Mouse (Mus musculus) megakaryocyte-erythroid progenitor cell, adult 5-6 weeks (primary cell): ENCODE data around the gene Jchain. TPM values are rescaled to one million over a fixed set of nuclear protein-coding genes. Genes with fewer than 3 reads are reported as not detected.

ENCODE experiments used
- ATAC-seq: replicated peaks from 2 replicates; pipeline ENCODE4 v1.8.0; 2016; ENCODE audit warnings: mild to moderate bottlenecking, inconsistent platforms; ENCODE audit not compliant: severe bottlenecking, poor library complexity, low FRiP score, low TSS enrichment
- total RNA-seq, 2 experiments: library from RNA; stranded (forward) in 1 of 2; stranded (reverse) in 1 of 2; fragments of 200-1000, 215-1000 nt in 1 of 2; fragments of >200 nt in 1 of 2; fragmentation: Nextera tagmentation in 1 of 2; gene quantifications; 2 replicates each; pipeline ENCODE4 v1.2.3; 2014 to 2017

Jchain gene
- total RNA-seq, 2 experiments from 2014 or later, result 1.9 TPM; not detected in 1

GRCm38 (mm10) chr5:88540845-88541244 is 13.2 kb upstream of the Jchain start:
- ATAC-seq, result no peak

GRCm38 (mm10) chr5:88534697-88535096 is 7.0 kb upstream of the Jchain start:
- ATAC-seq, result no peak

- no peak for ATAC-seq
Measured at GRCm38 (mm10) chr5:88530908-88531307, 3.2 kb upstream of the Jchain start.

GRCm38 (mm10) chr5:88519232-88519631 is 8.5 kb downstream of the Jchain start:
- peak; percentile 71 for ATAC-seq

GRCm38 (mm10) chr5:88508990-88509389 is 18.7 kb downstream of the Jchain start:
- ATAC-seq, result no peak

- no peak for ATAC-seq
Measured at GRCm38 (mm10) chr5:88508555-88508954, 19.1 kb downstream of the Jchain start.

- no peak for ATAC-seq
Measured at GRCm38 (mm10) chr5:88499781-88500180, 27.9 kb downstream of the Jchain start.

GRCm38 (mm10) chr5:88491111-88491510 is 36.6 kb downstream of the Jchain start:
- no peak for ATAC-seq

- no peak for ATAC-seq
Measured at GRCm38 (mm10) chr5:88489004-88489403, 38.7 kb downstream of the Jchain start.

GRCm38 (mm10) chr5:88487675-88488074 is 40.0 kb downstream of the Jchain start, which contains the start of gene Enam:
Gene Enam (plus strand): TSS chr5:88487975.
- ATAC-seq, result no peak

Other genes starting within 250 kb of the Jchain start
- gene Prol1, start 210.6 kb downstream of the Jchain start, total RNA-seq (2014; fragmentation: Nextera tagmentation), result not detected in 2 replicates
- not detected in 2 replicates for gene Prol1, start 210.6 kb downstream of the Jchain start, total RNA-seq (2017)
- gene Amtn, start 151.8 kb downstream of the Jchain start, total RNA-seq (2014; fragmentation: Nextera tagmentation), result not detected in 2 replicates
- gene Amtn, start 151.8 kb downstream of the Jchain start, total RNA-seq (2017), result not detected in 2 replicates
- gene Ambn, start 71.9 kb downstream of the Jchain start, total RNA-seq (2014; fragmentation: Nextera tagmentation), result not detected in 2 replicates
- gene Ambn, start 71.9 kb downstream of the Jchain start, total RNA-seq (2017), result not detected in 2 replicates
- not detected in 2 replicates for gene Enam, start 39.9 kb downstream of the Jchain start, total RNA-seq (2014; fragmentation: Nextera tagmentation)
- not detected in 2 replicates for gene Enam, start 39.9 kb downstream of the Jchain start, total RNA-seq (2017)
- gene Utp3, start 26.6 kb upstream of the Jchain start, total RNA-seq (2014; fragmentation: Nextera tagmentation), result 59.1 and 76.3 TPM in 2 replicates
- 70.4 and 72.5 TPM in 2 replicates for gene Utp3, start 26.6 kb upstream of the Jchain start, total RNA-seq (2017)
- 3.8 and 11.4 TPM in 2 replicates for gene Rufy3, start 37.1 kb upstream of the Jchain start, total RNA-seq (2014; fragmentation: Nextera tagmentation)
- gene Rufy3, start 37.1 kb upstream of the Jchain start, total RNA-seq (2017), result 6.2 and 12.3 TPM in 2 replicates
- 65.0 and 69.2 TPM in 2 replicates for gene Grsf1, start 148.3 kb upstream of the Jchain start, total RNA-seq (2014; fragmentation: Nextera tagmentation)
- 106 and 108 TPM in 2 replicates for gene Grsf1, start 148.3 kb upstream of the Jchain start, total RNA-seq (2017)
- gene Mob1b, start 193.0 kb upstream of the Jchain start, total RNA-seq (2014; fragmentation: Nextera tagmentation), result 31.0 and 39.9 TPM in 2 replicates
- 13.3 and 19.1 TPM in 2 replicates for gene Mob1b, start 193.0 kb upstream of the Jchain start, total RNA-seq (2017)
- gene Dck, start 237.1 kb upstream of the Jchain start, total RNA-seq (2014; fragmentation: Nextera tagmentation), result 65.7 and 85.7 TPM in 2 replicates
- gene Dck, start 237.1 kb upstream of the Jchain start, total RNA-seq (2017), result 36.8 and 43.3 TPM in 2 replicates